Mouse (Mus musculus) ES-Bruce4 (cell line): ENCODE results near the gene Hist1h1a. TPM values are rescaled to one million over a fixed set of nuclear protein-coding genes. Genes with fewer than 3 reads are reported as not detected.
"Not testable (repeated sequence)": the region's sequence is repeated elsewhere in the genome, so short reads cannot be mapped to it uniquely, and the experiment has no call there.

Source experiments
- H3K27ac ChIP-seq: 2 replicates; pipeline ENCODE4 v1.5.1; 2012; ENCODE audit warnings: low read length, inconsistent platforms; ENCODE audit not compliant: insufficient read depth
- H3K27me3 ChIP-seq: 2 replicates; pipeline ENCODE4 v1.6.1; 2012; ENCODE audit warnings: mild to moderate bottlenecking, low read length, inconsistent platforms; ENCODE audit not compliant: control insufficient read depth, poor library complexity, insufficient read depth, severe bottlenecking
- H3K36me3 ChIP-seq: 2 replicates; pipeline ENCODE4 v1.6.1; 2012; ENCODE audit warnings: inconsistent platforms, mild to moderate bottlenecking, low read length, moderate library complexity; ENCODE audit not compliant: control insufficient read depth, poor library complexity, insufficient read depth, severe bottlenecking
- H3K4me1 ChIP-seq: one replicate; pipeline ENCODE4 v1.8.1; 2011; ENCODE audit warnings: low read length; ENCODE audit not compliant: control insufficient read depth, insufficient read depth
- H3K4me3 ChIP-seq: 2 replicates; pipeline ENCODE4 v1.5.1; 2011; ENCODE audit warnings: low read depth, mild to moderate bottlenecking, low read length
- H3K9ac ChIP-seq: 2 replicates; pipeline ENCODE4 v1.6.1; 2012; ENCODE audit warnings: low read depth, mild to moderate bottlenecking, inconsistent platforms; ENCODE audit not compliant: poor library complexity, severe bottlenecking
- H3K9me3 ChIP-seq: replicated peaks from 2 replicates; pipeline ENCODE4 v1.6.1; 2012; ENCODE audit warnings: mild to moderate bottlenecking, low read length, inconsistent platforms; ENCODE audit not compliant: control insufficient read depth, poor library complexity, insufficient read depth, severe bottlenecking
- CTCF ChIP-seq: IDR thresholded peaks from one replicate; pipeline ENCODE4 v1.8.1; 2011; ENCODE audit warnings: low read depth, low read length
- EP300 ChIP-seq: IDR thresholded peaks from 2 replicates; pipeline ENCODE4 v1.6.1; 2011; ENCODE audit warnings: low read depth, low read length; ENCODE audit not compliant: insufficient read depth
- POLR2A ChIP-seq: IDR thresholded peaks from one replicate; pipeline ENCODE4 v1.8.1; 2011; ENCODE audit warnings: low read length; ENCODE audit not compliant: insufficient read depth
- polyA plus RNA-seq: library from polyadenylated mRNA; stranded (reverse); fragments of >200 nt; gene quantifications from 2 replicates; pipeline ENCODE4 v1.2.4, GENCODE M21; 2011; ENCODE audit warnings: low read depth; ENCODE audit not compliant: missing spikeins, insufficient read depth, insufficient read length

Hist1h1a gene
- polyA plus RNA-seq, 1 experiment, result 7.8 TPM

DNA sequence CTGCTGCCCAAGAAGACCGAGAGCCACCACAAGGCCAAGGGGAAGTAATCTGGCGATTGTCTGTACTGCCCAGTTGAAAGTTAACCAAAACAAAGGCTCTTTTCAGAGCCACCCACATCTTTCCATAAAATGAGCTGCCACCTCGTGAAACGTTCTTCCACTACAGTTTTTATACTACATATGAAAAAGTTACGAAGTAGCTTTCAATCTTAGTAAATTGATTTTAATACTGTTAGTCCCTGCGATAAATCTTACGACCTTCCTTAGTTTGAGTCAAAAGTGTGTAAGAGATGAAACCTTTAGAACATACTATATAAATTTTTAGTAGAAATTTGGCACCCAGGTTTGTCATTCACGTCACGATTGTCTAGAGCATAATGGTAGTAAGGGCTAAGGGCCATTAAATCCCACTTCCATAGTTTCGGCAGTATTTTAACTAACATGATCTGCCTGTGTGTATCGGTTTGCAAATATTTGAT is 11.9 kb upstream of the Hist1h1a start:
- H3K36me3 ChIP-seq, result no peaks in the 10 kb centered on the region
- TF ChIP-seq POLR2A (no peak), EP300 (no peak), CTCF (no peak)
- H3K27me3 ChIP-seq, result no peaks in the 10 kb centered on the region
- peak overlapping the region; percentile 68 for H3K4me3 ChIP-seq
- peak overlapping the region; percentile 91 for H3K9ac ChIP-seq
- H3K27ac ChIP-seq, result peak overlapping the region; percentile 95
- no peaks in the 10 kb centered on the region for H3K9me3 ChIP-seq
- H3K4me1 ChIP-seq, result peaks cover 2% of the 10 kb centered on the region

- H3K4me3 ChIP-seq, result peak within 1 kb of the TSS; percentile 81
- not testable (repeated sequence) for H3K9me3 ChIP-seq, H3K36me3 ChIP-seq, H3K27me3 ChIP-seq, H3K4me1 ChIP-seq
- peak within 1 kb of the TSS; percentile 96 for H3K9ac ChIP-seq
- TF ChIP-seq POLR2A, result peak; percentile 85
- peak within 1 kb of the TSS; percentile 95 for H3K27ac ChIP-seq
These were observed 11.3 kb upstream of the Hist1h1a start, which contains the start of gene Hist1h3b for GRCm38 (mm10) chr13:23752067-23752741. Hist1h3b (plus strand) TSS chr13:23752267.

DNA sequence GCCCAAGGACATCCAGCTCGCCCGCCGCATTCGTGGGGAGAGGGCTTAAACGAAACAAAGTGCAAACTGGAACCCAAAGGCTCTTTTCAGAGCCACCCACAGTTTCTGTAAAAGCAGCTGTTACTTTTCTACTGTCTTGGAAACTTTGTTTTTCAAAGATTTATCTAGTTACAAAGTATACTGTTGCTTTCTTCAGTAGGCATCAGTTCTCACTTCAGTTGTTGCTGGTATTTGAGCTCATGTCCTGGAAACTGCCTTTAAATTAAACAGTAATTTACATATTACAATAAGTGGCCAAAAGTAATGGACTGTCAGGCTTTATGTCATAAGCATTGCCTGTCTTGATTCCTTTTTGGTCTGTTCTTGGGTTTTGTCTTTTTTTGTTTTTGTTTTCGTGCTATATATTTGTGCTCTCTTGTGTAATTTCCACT is 10.7 kb upstream of the Hist1h1a start:
- Histone ChIP-seq H3K9me3 (no peaks in the 10 kb centered on the region), H3K4me3 (peak overlapping the region; percentile 81), H3K4me1 (peaks cover 2% of the 10 kb centered on the region), H3K27me3 (no peaks in the 10 kb centered on the region), H3K27ac (peak overlapping the region; percentile 85), H3K36me3 (no peaks in the 10 kb centered on the region), H3K9ac (peak overlapping the region; percentile 96)
- no peak for TF ChIP-seq POLR2A
- no peak for TF ChIP-seq CTCF
- no peak for TF ChIP-seq EP300

DNA sequence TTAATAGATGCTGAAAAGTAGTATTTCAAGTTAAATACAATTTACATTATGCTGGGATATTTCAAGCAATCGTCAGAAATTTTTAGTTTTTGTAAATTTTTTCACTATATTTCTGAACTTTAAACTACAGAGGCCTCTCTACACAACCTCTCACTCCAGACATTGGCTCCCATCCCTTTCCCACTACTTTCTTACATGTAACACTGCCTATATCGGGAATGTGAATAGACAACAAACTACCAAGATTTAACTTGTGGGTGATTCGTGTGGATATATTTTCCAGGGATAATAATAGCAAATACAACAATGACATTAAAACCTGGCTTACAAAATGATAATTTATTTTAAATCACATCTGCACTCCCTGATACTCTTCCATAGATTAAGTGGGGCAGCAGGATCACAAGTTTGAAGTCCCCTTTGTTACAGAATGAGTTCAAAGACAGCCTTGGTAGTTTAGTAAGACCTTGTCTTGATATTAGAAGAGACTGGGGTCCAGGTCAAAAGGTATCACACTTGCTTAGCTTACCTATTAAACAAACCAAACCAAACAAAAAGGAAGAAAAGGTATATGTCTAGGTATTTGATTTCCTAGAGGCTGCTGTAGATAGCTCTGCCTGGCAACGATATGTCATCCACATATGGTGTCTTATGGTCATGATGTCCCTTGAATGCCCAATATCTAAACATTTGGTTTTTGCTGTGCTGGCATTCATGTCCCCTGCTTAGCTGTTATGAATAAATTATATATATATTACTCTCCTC is 10.0 kb upstream of the Hist1h1a start:
- H3K9ac ChIP-seq, result peak overlapping the region; percentile 96
- no peak for TF ChIP-seq CTCF
- no peak for TF ChIP-seq EP300
- no peak for TF ChIP-seq POLR2A
- no peaks in the 10 kb centered on the region for H3K27me3 ChIP-seq
- H3K4me3 ChIP-seq, result no peak overlapping the region
- H3K4me1 ChIP-seq, result peaks cover under 1% of the 10 kb centered on the region
- H3K36me3 ChIP-seq, result no peaks in the 10 kb centered on the region
- H3K27ac ChIP-seq, result no peak overlapping the region; the same call in 1 of the 2 replicates
- H3K9me3 ChIP-seq, result no peaks in the 10 kb centered on the region

DNA sequence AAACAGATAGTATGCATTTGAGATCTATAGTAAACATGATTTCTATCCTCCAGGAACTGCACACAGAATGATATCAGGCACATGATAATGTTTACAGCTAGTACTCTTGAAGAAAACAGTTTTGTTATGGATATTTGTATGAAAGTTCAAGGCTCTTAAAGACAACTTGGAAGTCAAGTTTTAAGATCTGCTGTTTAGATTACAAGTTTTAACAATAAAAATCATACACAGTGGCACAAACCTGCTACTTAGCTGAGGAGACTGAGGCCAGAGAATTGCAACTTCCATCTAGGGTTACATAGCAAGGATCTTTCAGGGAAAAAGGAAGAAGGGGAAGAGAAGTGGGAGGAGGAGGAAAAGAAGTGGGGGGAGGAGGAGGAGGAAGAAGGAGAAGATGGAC is 8.5 kb upstream of the Hist1h1a start:
- Histone ChIP-seq H3K4me3 (no peak overlapping the region), H3K36me3 (no peaks in the 10 kb centered on the region), H3K4me1 (no peaks in the 10 kb centered on the region), H3K27me3 (no peaks in the 10 kb centered on the region), H3K9ac (no peak overlapping the region), H3K27ac (no peak overlapping the region), H3K9me3 (no peaks in the 10 kb centered on the region)
- TF ChIP-seq CTCF, result no peak
- TF ChIP-seq EP300, result no peak
- TF ChIP-seq POLR2A, result no peak

GRCm38 (mm10) chr13:23756790-23757189 is 6.7 kb upstream of the Hist1h1a start, which contains the start of gene Hist1h4b:
Hist1h4b (plus strand) TSS chr13:23757013.
- peak within 1 kb of the TSS; percentile 74 for H3K9ac ChIP-seq
- TF ChIP-seq CTCF (no peak), POLR2A (peak; percentile 98), EP300 (0 out of 2 replicates have a peak, but pooled peaks have one; percentile 48)
- no peaks in the 10 kb centered on the region for H3K36me3 ChIP-seq
- no peaks in the 10 kb centered on the region for H3K27me3 ChIP-seq
- H3K9me3 ChIP-seq, result no peaks in the 10 kb centered on the region
- H3K4me1 ChIP-seq, result no peaks in the 10 kb centered on the region
- peak within 1 kb of the TSS; percentile 80 for H3K27ac ChIP-seq
- H3K4me3 ChIP-seq, result peak within 1 kb of the TSS; percentile 52
